Mouse (Mus musculus) small intestine, adult 2 months (tissue): Measurements from ENCODE around the gene M6pr.

ENCODE experiments used
- CTCF ChIP-seq: fragments of 200-500 bp; IDR thresholded peaks from 2 replicates; pipeline ENCODE4 v1.5.1; 2012; ENCODE audit warnings: low read depth, mild to moderate bottlenecking, control low read depth, inconsistent platforms, low read length, moderate library complexity, mixed read lengths; ENCODE audit not compliant: insufficient replicate concordance, insufficient read length; ENCODE audit errors: extremely low read depth
- POLR2A ChIP-seq: fragments of 200-500 bp; IDR thresholded peaks from 2 replicates; pipeline ENCODE4 v1.6.1; 2012; ENCODE audit warnings: low read depth, mild to moderate bottlenecking, control low read depth, inconsistent platforms, low read length, moderate library complexity

- no peak for TF ChIP-seq POLR2A
- TF ChIP-seq CTCF, result no peak
Measured at GRCm38 (mm10) chr6:122306707-122307106, 1.8 kb upstream of the M6pr start.
